Mouse (Mus musculus): ENCODE measurements at regions not wholly inside any gene's neighbourhood (a gene's known extent, or its start where the extent isn't known, plus 50 kb on each side); places are given as distances from the start of the nearest gene placed in this dataset.

DNA sequence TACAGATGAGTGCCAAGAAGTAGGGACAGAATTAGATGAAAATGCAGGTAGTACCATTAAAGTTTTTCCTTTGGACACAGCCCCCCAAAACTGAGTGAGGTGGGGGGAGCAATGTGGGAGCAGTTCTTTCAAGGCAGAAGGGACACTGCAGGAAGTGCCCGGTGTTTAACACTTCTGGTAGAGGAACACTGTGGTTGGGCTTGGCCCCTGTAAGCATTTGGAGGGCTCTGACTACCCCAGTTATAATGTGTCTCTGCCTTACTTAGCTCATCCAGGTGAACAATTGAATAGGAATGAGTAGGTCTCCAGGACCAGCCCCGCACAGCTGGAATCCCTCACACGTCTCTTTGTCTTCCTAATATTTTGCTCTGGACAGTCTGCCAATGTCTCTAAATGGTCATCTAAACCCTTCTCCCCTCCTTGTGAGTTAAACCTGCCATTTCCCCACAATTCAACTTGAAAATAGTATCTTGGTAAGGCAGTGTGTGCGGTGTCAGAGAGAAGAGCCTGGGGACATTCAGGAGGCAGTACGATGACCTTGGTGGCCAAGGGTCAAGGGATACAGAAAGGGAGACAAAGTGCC is 80.7 kb upstream of the Atl2 start:
- no peak for TF ChIP-seq CTCF (IDR thresholded peaks at IDR 0.05; ENCODE audit: low read depth)
- no peak for TF ChIP-seq EP300 (IDR thresholded peaks at IDR 0.05; ENCODE audit: low read depth)
